Mouse (Mus musculus): ENCODE results near the gene Maff. TPM values are rescaled to one million over a fixed set of nuclear protein-coding genes. Genes with fewer than 3 reads are reported as not detected.

The Maff gene
- total and polyA plus RNA-seq, 3 experiments = 8.4 to 11.7 (median 10.1) TPM

DNA sequence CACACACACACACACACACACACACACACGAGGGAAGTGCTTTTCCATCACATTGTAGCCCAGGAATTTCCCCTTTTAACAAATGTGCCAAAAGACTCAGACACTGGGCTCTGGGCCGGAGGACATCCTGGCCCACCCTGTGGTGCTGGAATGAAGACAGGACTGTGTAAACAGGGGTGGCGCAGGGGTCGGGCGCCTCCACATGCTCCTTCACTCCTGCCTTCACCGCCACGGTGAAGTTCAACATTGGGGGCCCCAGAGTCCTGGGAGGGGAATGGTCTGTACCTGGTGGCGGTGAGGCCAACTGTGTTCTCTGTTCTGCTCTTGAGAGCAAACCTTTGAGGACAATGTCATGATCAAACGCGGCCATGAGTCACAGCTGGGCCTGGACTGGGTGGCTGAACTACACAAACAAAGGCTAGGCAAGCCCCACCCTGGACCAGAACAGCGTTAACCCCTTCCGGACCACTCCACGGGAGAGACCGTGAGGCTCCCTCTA is 21.9 kb downstream of the Maff start:
- peaks cover 9% of the 10 kb centered on the region; the same call in 1 of the 2 replicates for H3K4me1 ChIP-seq (ENCODE audit: insufficient read depth, low read depth, low read length)
- H3K36me3 ChIP-seq (replicated peaks) = peaks cover 6% of the 10 kb centered on the region
- H3K27me3 ChIP-seq (ENCODE audit: insufficient read depth, low read length) = peaks cover 32% of the 10 kb centered on the region
- no peak overlapping the region for H3K4me3 ChIP-seq (ENCODE audit: low read depth, low read length)
- DNase-seq (ENCODE audit: low spot score) = no peak
- no peak for ATAC-seq (ENCODE audit: extremely low read depth, insufficient number of reproducible peaks, low FRiP score, poor library complexity, severe bottlenecking)
- H3K9me3 ChIP-seq (replicated peaks) = no peaks in the 10 kb centered on the region
- TF ChIP-seq POLR2AphosphoS5 (IDR thresholded peaks at IDR 0.05; ENCODE audit: insufficient replicate concordance, low read depth, low read length) = no peak
- TF ChIP-seq GATA1 (IDR thresholded peaks at IDR 0.05; ENCODE audit: borderline replicate concordance, low read length) = no peak
- no peak for TF ChIP-seq TAL1 (conservative IDR thresholded peaks at IDR 0.05; ENCODE audit: low read depth, low read length)
- TF ChIP-seq CTCF (IDR thresholded peaks at IDR 0.05; ENCODE audit: low read depth, low read length) = no peak
- no peak for TF ChIP-seq GATA2 (IDR thresholded peaks at IDR 0.05; ENCODE audit: borderline replicate concordance, low read depth, low read length)

DNA sequence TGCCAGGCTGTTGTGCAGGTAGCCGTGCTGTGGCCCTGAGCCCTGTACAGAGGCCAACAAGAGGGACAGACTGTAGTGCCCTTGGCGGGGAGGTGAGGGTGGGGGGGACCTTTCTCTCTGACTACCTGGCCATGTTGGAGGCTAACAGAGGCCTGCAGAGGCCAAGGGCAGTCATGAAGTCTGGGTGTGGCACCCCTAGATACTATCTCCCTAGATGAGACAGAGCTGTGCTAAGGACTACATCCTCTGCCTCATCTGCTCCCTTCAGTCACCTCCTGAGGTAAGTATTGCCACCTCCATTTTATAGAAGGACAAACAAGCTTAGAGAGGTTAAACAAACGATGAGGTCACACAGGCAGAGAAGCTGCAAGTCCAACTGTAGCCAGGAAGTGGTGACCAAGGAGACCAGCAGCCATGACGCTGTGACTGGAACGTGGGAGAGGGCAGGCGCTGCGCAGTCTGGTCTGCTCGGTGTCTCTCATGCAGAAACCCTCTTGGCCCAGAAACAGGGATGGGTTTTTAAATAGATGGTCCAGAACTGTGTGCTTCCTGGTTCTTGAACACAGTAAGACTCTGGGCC is 22.5 kb downstream of the Maff start:
- peaks cover 29% of the 10 kb centered on the region for H3K27me3 ChIP-seq (ENCODE audit: insufficient read depth, low read length)
- DNase-seq (ENCODE audit: low spot score) (no peak), ATAC-seq (ENCODE audit: extremely low read depth, insufficient number of reproducible peaks, low FRiP score, poor library complexity, severe bottlenecking) (no peak)
- peaks cover 6% of the 10 kb centered on the region for H3K36me3 ChIP-seq (replicated peaks)
- peaks cover 9% of the 10 kb centered on the region; the same call in 1 of the 2 replicates for H3K4me1 ChIP-seq (ENCODE audit: insufficient read depth, low read depth, low read length)
- TF ChIP-seq TAL1 (conservative IDR thresholded peaks at IDR 0.05; ENCODE audit: low read depth, low read length) (no peak), POLR2AphosphoS5 (IDR thresholded peaks at IDR 0.05; ENCODE audit: insufficient replicate concordance, low read depth, low read length) (no peak), CTCF (IDR thresholded peaks at IDR 0.05; ENCODE audit: low read depth, low read length) (no peak), GATA1 (IDR thresholded peaks at IDR 0.05; ENCODE audit: borderline replicate concordance, low read length) (no peak), GATA2 (IDR thresholded peaks at IDR 0.05; ENCODE audit: borderline replicate concordance, low read depth, low read length) (no peak)
- no peaks in the 10 kb centered on the region for H3K9me3 ChIP-seq (replicated peaks)
- no peak overlapping the region for H3K4me3 ChIP-seq (ENCODE audit: low read depth, low read length)

DNA sequence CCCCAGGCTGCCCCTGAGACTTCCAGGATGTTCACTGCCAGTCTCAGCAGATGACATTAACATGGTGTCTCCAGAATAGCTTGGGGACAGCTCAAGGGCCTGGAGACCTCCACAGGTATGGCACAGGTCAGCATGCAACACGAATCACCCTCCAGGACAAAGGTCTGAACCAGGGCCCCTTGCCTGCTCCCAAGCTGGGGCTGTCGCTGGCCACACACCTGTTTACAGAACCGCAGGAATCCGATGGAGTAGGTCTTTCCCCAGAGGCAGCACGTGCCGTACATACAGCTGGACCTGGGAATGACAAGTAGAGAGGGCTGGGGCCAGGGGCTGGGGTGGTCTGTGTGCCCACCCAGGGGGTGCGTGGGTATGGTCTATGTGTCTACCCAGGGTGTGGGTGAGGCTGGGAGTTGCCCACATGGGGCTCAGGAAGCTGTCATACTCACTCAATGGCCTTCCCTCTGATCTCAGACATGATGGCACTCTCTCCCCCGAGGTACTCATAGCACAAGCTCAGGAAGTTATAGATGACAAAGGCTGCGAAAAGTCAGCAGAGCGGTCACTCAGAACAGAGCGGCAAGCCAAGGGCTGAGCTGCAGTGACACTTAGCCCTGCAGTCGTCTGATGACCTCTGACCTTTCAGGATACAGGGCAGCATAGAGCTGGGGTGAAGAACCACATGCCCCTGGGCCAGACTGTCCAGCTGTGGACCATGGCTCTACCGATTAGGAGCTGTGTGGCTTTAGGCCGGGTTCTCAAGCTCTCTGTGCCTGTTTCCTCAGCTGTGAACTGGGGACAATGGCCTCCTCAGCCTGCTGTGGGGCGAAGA is 23.2 kb downstream of the Maff start:
- Histone ChIP-seq H3K36me3 (replicated peaks) (peaks cover 6% of the 10 kb centered on the region), H3K27me3 (ENCODE audit: insufficient read depth, low read length) (peaks cover 25% of the 10 kb centered on the region), H3K9me3 (replicated peaks) (no peaks in the 10 kb centered on the region), H3K4me3 (ENCODE audit: low read depth, low read length) (no peak overlapping the region), H3K4me1 (ENCODE audit: insufficient read depth, low read depth, low read length) (peaks cover 9% of the 10 kb centered on the region; the same call in 1 of the 2 replicates)
- ATAC-seq (ENCODE audit: extremely low read depth, insufficient number of reproducible peaks, low FRiP score, poor library complexity, severe bottlenecking) = no peak
- DNase-seq (ENCODE audit: low spot score) = no peak
- TF ChIP-seq POLR2AphosphoS5 (IDR thresholded peaks at IDR 0.05; ENCODE audit: insufficient replicate concordance, low read depth, low read length) (no peak), GATA1 (IDR thresholded peaks at IDR 0.05; ENCODE audit: borderline replicate concordance, low read length) (no peak), TAL1 (conservative IDR thresholded peaks at IDR 0.05; ENCODE audit: low read depth, low read length) (no peak), CTCF (IDR thresholded peaks at IDR 0.05; ENCODE audit: low read depth, low read length) (no peak), GATA2 (IDR thresholded peaks at IDR 0.05; ENCODE audit: borderline replicate concordance, low read depth, low read length) (no peak)

DNA sequence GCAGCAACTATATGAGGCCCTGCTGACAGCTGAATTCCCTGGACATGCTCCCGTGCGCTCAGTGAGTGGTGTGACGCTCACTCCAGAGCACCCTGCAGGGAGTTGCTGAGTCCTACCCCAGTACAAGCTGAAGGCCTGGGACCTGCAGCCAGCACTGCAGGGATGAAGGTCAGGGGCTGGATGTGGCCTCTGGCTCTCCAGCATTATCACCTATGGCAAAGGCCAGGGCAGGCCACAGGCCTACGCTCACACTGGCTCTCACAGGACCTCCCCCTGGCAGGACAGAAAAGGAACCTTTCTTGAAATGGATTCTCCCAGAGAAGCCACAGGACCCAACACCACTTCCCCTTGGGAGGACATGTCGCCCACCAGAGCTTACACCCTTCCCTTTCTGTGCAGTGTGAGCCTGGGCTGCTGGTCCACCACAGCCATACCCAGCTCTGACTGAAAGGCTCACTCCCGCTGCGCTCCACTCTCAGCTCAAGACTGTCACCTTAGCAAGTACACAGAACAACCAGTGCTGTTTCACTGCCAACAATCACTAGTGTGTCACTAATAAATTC is 23.9 kb downstream of the Maff start:
- ATAC-seq (ENCODE audit: extremely low read depth, insufficient number of reproducible peaks, low FRiP score, poor library complexity, severe bottlenecking) = no peak
- no peak overlapping the region for H3K4me3 ChIP-seq (ENCODE audit: low read depth, low read length)
- peaks cover 6% of the 10 kb centered on the region for H3K36me3 ChIP-seq (replicated peaks)
- TF ChIP-seq GATA1 (IDR thresholded peaks at IDR 0.05; ENCODE audit: borderline replicate concordance, low read length) (no peak), GATA2 (IDR thresholded peaks at IDR 0.05; ENCODE audit: borderline replicate concordance, low read depth, low read length) (no peak), CTCF (IDR thresholded peaks at IDR 0.05; ENCODE audit: low read depth, low read length) (no peak), TAL1 (conservative IDR thresholded peaks at IDR 0.05; ENCODE audit: low read depth, low read length) (no peak), POLR2AphosphoS5 (IDR thresholded peaks at IDR 0.05; ENCODE audit: insufficient replicate concordance, low read depth, low read length) (no peak)
- peaks cover 24% of the 10 kb centered on the region for H3K27me3 ChIP-seq (ENCODE audit: insufficient read depth, low read length)
- no peak for DNase-seq (ENCODE audit: low spot score)
- no peaks in the 10 kb centered on the region for H3K9me3 ChIP-seq (replicated peaks)
- peaks cover 9% of the 10 kb centered on the region; the same call in 1 of the 2 replicates for H3K4me1 ChIP-seq (ENCODE audit: insufficient read depth, low read depth, low read length)

DNA sequence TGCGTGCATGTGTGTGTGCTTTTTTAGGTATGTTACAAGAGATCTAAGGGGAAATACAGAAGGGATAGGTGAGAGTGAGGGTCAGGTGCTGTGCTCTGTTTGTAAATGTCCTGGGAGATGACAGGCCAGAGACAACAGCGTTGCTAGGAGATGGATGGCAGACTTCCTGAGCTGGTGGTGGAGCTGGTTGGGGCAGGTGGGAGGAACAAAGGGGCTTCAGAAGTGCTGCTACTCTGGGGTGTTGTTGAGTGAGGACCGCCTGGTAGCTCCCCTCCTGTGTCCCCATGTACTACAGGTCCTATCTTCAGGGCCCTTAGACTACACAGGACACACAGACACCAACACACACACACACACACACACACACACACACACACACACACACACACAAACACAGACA is 28.3 kb downstream of the Maff start:
- no peaks in the 10 kb centered on the region for H3K9me3 ChIP-seq (replicated peaks)
- no peak for DNase-seq (ENCODE audit: low spot score)
- H3K4me3 ChIP-seq (ENCODE audit: low read depth, low read length) = no peak overlapping the region
- no peak for ATAC-seq (ENCODE audit: extremely low read depth, insufficient number of reproducible peaks, low FRiP score, poor library complexity, severe bottlenecking)
- no peaks in the 10 kb centered on the region for H3K4me1 ChIP-seq (ENCODE audit: insufficient read depth, low read depth, low read length)
- TF ChIP-seq GATA1 (IDR thresholded peaks at IDR 0.05; ENCODE audit: borderline replicate concordance, low read length) = no peak
- TF ChIP-seq TAL1 (conservative IDR thresholded peaks at IDR 0.05; ENCODE audit: low read depth, low read length) = no peak
- TF ChIP-seq GATA2 (IDR thresholded peaks at IDR 0.05; ENCODE audit: borderline replicate concordance, low read depth, low read length) = no peak
- peaks cover 6% of the 10 kb centered on the region; the same call in 1 of the 2 replicates for H3K27me3 ChIP-seq (ENCODE audit: insufficient read depth, low read length)
- peaks cover 15% of the 10 kb centered on the region for H3K36me3 ChIP-seq (replicated peaks)

DNA sequence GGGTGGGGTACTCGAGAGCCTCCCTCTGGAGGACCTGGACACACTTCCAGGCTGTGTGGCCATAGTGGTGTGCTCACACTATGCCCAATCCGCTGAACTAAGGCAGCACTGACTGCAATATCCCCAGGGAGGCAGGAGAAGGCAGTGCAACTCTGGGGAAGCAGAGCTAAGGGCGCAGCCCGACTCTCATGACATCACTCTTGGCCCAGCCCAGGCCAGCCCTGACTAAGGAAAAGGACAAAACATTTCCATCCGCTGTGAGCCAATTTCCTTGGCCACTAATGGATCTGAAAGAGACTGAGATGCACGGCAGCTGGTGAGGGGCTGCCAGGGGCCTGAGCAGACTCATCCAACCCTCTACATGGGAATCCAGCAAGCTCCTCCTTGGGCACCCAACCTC is 31.3 kb downstream of the Maff start:
- H3K4me3 ChIP-seq (ENCODE audit: low read depth, low read length) = no peak overlapping the region
- ATAC-seq (ENCODE audit: extremely low read depth, insufficient number of reproducible peaks, low FRiP score, poor library complexity, severe bottlenecking) (no peak), DNase-seq (ENCODE audit: low spot score) (no peak)
- H3K36me3 ChIP-seq (replicated peaks) = peaks cover 15% of the 10 kb centered on the region
- TF ChIP-seq CTCF (IDR thresholded peaks at IDR 0.05; ENCODE audit: low read depth, low read length) (no peak), TAL1 (conservative IDR thresholded peaks at IDR 0.05; ENCODE audit: low read depth, low read length) (no peak), GATA1 (IDR thresholded peaks at IDR 0.05; ENCODE audit: borderline replicate concordance, low read length) (no peak), GATA2 (IDR thresholded peaks at IDR 0.05; ENCODE audit: borderline replicate concordance, low read depth, low read length) (no peak), POLR2AphosphoS5 (IDR thresholded peaks at IDR 0.05; ENCODE audit: insufficient replicate concordance, low read depth, low read length) (no peak)
- peaks cover 7% of the 10 kb centered on the region; the same call in 1 of the 2 replicates for H3K4me1 ChIP-seq (ENCODE audit: insufficient read depth, low read depth, low read length)
- peaks cover 3% of the 10 kb centered on the region; the same call in 1 of the 2 replicates for H3K27me3 ChIP-seq (ENCODE audit: insufficient read depth, low read length)
- no peaks in the 10 kb centered on the region for H3K9me3 ChIP-seq (replicated peaks)
